Mouse (Mus musculus): Measurements from ENCODE around the gene Edc3.

Edc3 gene

GRCm38 (mm10) chr9:57800325-57800975 is 92.1 kb downstream of the Edc3 start:
- in situ Hi-C loops (cut with MboI, MseI), result no loop called here
